Mouse (Mus musculus) kidney, embryonic 16.5 days (tissue): ENCODE data around the gene Hspb1. TPM values are rescaled to one million over a fixed set of nuclear protein-coding genes. Genes with fewer than 3 reads are reported as not detected.

Source experiments
- ATAC-seq: fragments of 200-750 bp; cut with Nextera tagmentation; 2 replicates; pipeline ENCODE4 v1.8.0; 2017; ENCODE audit warnings: moderate TSS enrichment; ENCODE audit not compliant: low FRiP score, low TSS enrichment
- H3K27ac ChIP-seq: fragments of 300-500 bp; sonication (generic); 2 replicates; pipeline ENCODE4 v1.5.1; 2014; ENCODE audit warnings: low read length
- H3K27me3 ChIP-seq: fragments of 300-500 bp; sonication (generic); 2 replicates; pipeline ENCODE4 v1.6.1; 2014; ENCODE audit warnings: low read length, control low read depth, mixed read lengths; ENCODE audit not compliant: insufficient read depth
- H3K36me3 ChIP-seq: fragments of 300-500 bp; sonication (generic); 2 replicates; pipeline ENCODE4 v1.6.1; 2014; ENCODE audit warnings: low read length, control low read depth, mixed read lengths; ENCODE audit not compliant: insufficient read depth
- H3K4me1 ChIP-seq: fragments of 300-500 bp; sonication (generic); 2 replicates; pipeline ENCODE4 v1.6.1; 2014; ENCODE audit warnings: low read length, control low read depth, mixed read lengths; ENCODE audit not compliant: insufficient read depth
- H3K4me2 ChIP-seq: fragments of 300-500 bp; sonication (generic); replicated peaks from 2 replicates; pipeline ENCODE4 v1.6.1; 2014; ENCODE audit warnings: low read depth, low read length
- H3K4me3 ChIP-seq: fragments of 300-500 bp; sonication (generic); 2 replicates; pipeline ENCODE4 v1.5.1; 2014; ENCODE audit warnings: mild to moderate bottlenecking, low read length
- H3K9ac ChIP-seq: fragments of 300-500 bp; sonication (generic); replicated peaks from 2 replicates; pipeline ENCODE4 v1.6.1; 2014; ENCODE audit warnings: low read length
- H3K9me3 ChIP-seq: fragments of 300-500 bp; sonication (generic); 2 replicates; pipeline ENCODE4 v1.6.1; 2016; ENCODE audit warnings: low read length, control low read depth
- WGBS: fragments of 180-500 bp; shearing (Covaris S2); extraction: QIAGEN DNeasy Blood & Tissue Kit; methylation state at CpG from one replicate; pipeline ENCODE4 v1.1.7; 2014; 5-methylcytosine and 5-hydroxymethylcytosine counted together
- polyA plus RNA-seq: library from polyadenylated mRNA; unstranded; fragments of >200 nt; fragmentation: Nextera tagmentation; extraction: Ambion mirVana; gene quantifications from 2 replicates; pipeline ENCODE4 v1.2.1, GENCODE M21; 2015

Gene Hspb1
- polyA plus RNA-seq, 1 experiment from 2014 or later, result 70.5 TPM

DNA sequence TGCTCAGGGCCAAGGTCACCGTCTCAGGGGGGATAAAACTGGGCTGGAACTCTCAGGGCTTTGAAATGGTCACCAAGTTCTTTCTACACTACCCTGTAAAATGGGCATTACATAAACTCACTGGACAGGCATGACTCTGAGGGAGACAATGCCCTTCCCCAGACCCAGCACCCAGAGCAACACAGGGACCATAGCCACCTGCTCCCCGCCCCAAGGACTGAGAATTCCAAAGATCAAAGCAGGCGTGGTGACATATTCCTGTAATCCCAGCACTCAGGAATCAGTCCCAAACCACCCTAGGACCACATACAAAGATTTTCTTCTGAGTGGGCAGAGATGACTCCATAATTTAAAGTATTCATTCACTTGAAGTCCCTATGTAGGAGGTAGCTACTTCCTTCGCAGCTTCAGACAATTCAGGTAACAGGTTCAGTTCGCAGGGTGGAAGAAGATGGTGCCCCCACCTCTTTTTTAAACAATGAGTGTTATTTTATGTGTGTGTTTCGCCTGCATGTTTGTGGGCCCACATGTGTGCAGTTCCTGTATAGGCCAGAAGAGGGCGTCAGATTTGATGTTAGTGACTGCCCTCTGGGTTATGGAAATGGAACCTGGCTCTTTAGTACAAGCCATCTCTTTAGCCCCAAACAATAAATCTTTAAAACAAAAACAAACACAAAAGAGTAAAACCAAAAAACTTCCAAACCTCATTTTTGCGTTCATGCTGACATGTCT is 29.8 kb downstream of the Hspb1 start:
- H3K4me2 ChIP-seq, result no peak overlapping the region
- 87% methylated on average over 8 of the region's 8 CpGs for WGBS
- no peaks in the 10 kb centered on the region for H3K4me1 ChIP-seq
- H3K9ac ChIP-seq, result no peak overlapping the region
- peaks cover 54% of the 10 kb centered on the region for H3K36me3 ChIP-seq
- H3K27me3 ChIP-seq, result no peaks in the 10 kb centered on the region
- no peak for ATAC-seq
- H3K27ac ChIP-seq, result no peak overlapping the region
- no peak overlapping the region for H3K4me3 ChIP-seq
- no peaks in the 10 kb centered on the region for H3K9me3 ChIP-seq

DNA sequence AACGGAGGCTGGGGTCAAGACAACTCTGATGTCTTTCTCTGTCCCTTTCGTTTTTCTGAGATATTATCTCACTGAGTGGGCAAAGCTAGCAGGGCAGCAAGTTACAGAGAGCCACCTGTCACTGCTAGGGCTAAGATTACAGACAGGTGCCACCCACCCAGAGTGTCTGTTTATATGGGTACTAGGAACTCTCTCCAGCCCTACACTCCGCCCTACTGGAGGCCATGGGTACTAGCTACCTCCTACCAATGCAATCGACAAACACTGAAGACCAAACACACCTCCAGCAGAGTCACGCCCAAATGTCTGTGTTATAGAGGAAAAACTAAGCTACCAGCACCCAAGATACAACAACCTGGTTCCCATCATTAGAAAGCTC is 30.3 kb downstream of the Hspb1 start:
- no peak for ATAC-seq
- Histone ChIP-seq H3K27ac (no peak overlapping the region), H3K9ac (no peak overlapping the region), H3K9me3 (no peaks in the 10 kb centered on the region), H3K27me3 (no peaks in the 10 kb centered on the region), H3K4me3 (no peak overlapping the region), H3K4me1 (no peaks in the 10 kb centered on the region), H3K4me2 (no peak overlapping the region), H3K36me3 (peaks cover 54% of the 10 kb centered on the region)
- 90% methylated on average over 5 of the region's 5 CpGs for WGBS

DNA sequence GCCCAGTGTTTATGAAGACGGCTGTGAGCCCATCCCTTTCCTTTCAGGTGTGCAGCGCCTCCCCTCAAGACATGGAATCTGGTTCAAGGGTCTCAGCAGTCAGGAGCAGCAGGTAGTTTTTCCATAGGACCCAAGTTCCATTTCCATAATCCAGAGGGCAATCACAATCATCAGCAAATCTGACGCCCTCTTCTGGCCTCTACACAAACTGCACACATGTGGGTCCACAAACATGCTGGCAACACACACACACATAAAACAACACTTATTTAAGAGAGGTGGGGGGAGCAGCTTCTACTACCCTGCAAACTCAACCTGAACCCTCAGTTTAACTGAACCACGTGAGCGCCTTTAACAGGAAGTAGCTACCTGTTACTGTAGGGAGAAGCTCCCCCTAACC is 30.9 kb downstream of the Hspb1 start:
- no peak overlapping the region for H3K27ac ChIP-seq
- H3K4me2 ChIP-seq, result no peak overlapping the region
- no peak overlapping the region for H3K9ac ChIP-seq
- no peaks in the 10 kb centered on the region for H3K4me1 ChIP-seq
- no peak for ATAC-seq
- H3K4me3 ChIP-seq, result no peak overlapping the region
- WGBS, result 93% methylated on average over 5 of the region's 5 CpGs
- H3K9me3 ChIP-seq, result no peaks in the 10 kb centered on the region
- peaks cover 54% of the 10 kb centered on the region for H3K36me3 ChIP-seq
- no peaks in the 10 kb centered on the region for H3K27me3 ChIP-seq

DNA sequence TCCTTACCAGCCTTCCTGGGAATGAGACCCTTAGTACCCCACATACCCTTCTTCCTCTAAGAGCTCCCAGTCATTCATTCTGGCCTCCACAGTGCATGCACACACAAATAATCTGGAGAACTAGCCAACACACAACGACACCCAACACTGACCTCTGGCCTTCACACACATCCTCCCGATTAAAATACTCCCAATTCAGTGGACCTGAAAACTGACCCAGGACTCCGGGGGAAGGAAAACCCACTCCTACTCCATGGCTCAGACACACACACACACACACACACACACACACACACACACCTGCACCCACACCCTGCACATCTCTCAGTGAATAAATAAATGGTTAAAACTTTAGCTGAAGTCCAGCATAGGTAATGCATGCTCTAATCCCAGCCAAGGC is 32.2 kb downstream of the Hspb1 start:
- H3K4me2 ChIP-seq, result no peak overlapping the region
- H3K9ac ChIP-seq, result no peak overlapping the region
- H3K27me3 ChIP-seq, result no peaks in the 10 kb centered on the region
- WGBS, result 41% methylated on average over 3 of the region's 3 CpGs
- peaks cover 49% of the 10 kb centered on the region for H3K36me3 ChIP-seq
- H3K27ac ChIP-seq, result no peak overlapping the region
- no peaks in the 10 kb centered on the region for H3K9me3 ChIP-seq
- ATAC-seq, result no peak
- H3K4me3 ChIP-seq, result no peak overlapping the region
- H3K4me1 ChIP-seq, result no peaks in the 10 kb centered on the region

DNA sequence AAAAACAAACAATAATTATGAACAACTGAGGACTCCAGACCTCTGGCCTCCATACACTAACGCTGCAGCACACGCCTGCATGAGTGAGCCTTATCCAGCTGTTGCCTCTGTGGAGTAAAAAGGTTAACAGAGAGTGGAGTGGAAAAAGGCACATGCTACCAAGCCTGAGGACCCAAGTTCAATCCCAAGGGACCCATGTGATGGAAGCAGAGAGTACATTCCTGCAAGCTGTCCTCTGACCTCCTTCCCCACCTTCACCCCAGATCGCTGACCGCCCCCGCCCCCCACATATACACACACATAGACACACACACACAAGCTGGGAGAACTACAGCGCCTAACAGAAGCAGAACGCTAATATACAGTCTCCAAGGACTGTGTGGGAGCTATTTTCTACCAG is 36.2 kb downstream of the Hspb1 start:
- H3K9ac ChIP-seq, result no peak overlapping the region
- H3K9me3 ChIP-seq, result no peaks in the 10 kb centered on the region
- H3K27me3 ChIP-seq, result no peaks in the 10 kb centered on the region
- peaks cover 29% of the 10 kb centered on the region for H3K36me3 ChIP-seq
- H3K27ac ChIP-seq, result no peak overlapping the region
- WGBS, result 96% methylated on average over 7 of the region's 7 CpGs
- no peak overlapping the region for H3K4me3 ChIP-seq
- ATAC-seq, result no peak
- H3K4me1 ChIP-seq, result no peaks in the 10 kb centered on the region
- no peak overlapping the region for H3K4me2 ChIP-seq

DNA sequence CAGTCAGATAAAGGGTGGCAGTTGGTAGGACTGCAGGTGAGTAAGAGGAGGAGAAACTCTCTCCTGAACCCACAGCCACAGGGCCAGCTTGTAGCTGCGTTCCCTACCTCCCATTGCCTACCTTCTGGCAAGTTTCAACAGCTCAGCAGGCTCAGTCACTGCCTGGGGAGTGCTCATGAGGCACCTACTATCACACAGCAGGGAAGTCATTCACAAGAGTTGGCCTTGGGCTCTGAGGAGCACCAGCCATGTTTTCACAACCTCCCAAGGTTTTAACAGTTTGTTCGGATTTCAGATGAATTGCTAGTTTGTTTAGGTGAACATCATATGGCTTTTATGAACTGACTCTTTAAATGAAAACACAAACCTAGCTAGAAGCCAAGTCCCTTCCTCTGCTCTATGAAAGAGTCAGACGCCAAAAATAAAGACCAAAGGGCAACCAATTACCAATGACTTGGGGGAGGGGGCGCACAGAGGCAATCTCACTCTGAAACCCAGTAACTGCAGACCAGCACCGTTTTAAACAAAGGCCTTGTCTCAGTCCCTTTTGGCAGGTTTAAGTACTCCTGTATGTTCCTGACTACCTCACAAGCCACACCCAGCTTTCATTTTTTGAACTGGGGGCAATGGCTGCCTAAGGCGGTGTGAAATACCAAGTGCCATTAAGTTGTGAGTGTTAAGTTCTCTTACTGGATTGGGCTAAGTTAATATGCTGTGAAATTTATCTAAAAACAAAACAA is 42.1 kb downstream of the Hspb1 start:
- H3K9ac ChIP-seq, result no peak overlapping the region
- no peak overlapping the region for H3K27ac ChIP-seq
- no peaks in the 10 kb centered on the region for H3K9me3 ChIP-seq
- no peak overlapping the region for H3K4me3 ChIP-seq
- 81% methylated on average over 6 of the region's 6 CpGs for WGBS
- peaks cover 30% of the 10 kb centered on the region for H3K36me3 ChIP-seq
- no peaks in the 10 kb centered on the region for H3K27me3 ChIP-seq
- ATAC-seq, result no peak
- no peak overlapping the region for H3K4me2 ChIP-seq
- peaks cover 8% of the 10 kb centered on the region for H3K4me1 ChIP-seq

DNA sequence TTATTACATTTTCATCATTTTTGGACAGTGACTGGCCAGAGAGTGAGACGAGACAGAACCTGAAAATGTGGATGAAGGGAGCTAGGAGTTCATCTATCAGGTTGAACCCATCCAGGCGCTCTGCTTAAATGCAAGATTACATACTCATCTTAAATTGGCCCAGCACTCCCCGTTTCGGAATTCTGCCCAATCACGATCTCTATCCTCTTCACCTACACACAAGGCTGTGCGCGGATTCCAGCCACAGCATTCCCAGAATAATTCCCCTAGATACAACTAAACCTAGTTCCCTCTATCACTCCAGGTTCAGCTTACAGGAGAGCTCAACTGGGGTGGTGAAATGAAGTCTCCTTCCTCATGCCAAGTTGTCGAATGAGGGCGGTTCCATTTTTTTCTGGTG is 43.8 kb downstream of the Hspb1 start:
- WGBS, result 88% methylated on average over 9 of the region's 9 CpGs
- Histone ChIP-seq H3K9ac (0 out of 2 replicates have a peak overlapping the region, but pooled peaks have one; percentile 26), H3K27me3 (no peaks in the 10 kb centered on the region), H3K27ac (no peak overlapping the region), H3K4me1 (peaks cover 13% of the 10 kb centered on the region), H3K4me2 (no peak overlapping the region), H3K36me3 (peaks cover 30% of the 10 kb centered on the region), H3K4me3 (no peak overlapping the region), H3K9me3 (no peaks in the 10 kb centered on the region)
- no peak for ATAC-seq

DNA sequence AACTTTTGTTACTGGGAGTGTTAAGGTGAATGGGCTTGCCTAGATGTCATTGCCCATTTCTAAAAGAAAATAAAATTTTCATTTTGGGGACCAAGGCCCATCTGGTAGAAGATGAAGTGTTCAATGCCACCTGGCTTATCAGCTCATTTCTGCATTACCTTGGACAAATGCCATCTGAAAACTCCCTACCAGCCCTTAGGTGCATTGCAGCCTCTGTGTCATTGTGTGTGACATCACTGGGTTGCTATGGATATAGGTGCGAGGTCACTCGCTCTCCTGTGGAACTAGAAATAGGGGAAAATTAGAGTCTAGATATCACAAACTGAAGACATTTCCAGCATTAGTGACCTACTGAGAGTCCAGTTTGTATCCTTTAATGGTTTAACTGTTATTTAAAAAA is 44.6 kb downstream of the Hspb1 start:
- peaks cover 13% of the 10 kb centered on the region for H3K4me1 ChIP-seq
- H3K4me2 ChIP-seq, result peak overlapping the region; percentile 26
- H3K9me3 ChIP-seq, result no peaks in the 10 kb centered on the region
- 78% methylated on average over 2 of the region's 2 CpGs for WGBS
- no peak overlapping the region for H3K4me3 ChIP-seq
- H3K36me3 ChIP-seq, result peaks cover 30% of the 10 kb centered on the region
- H3K27ac ChIP-seq, result no peak overlapping the region
- H3K9ac ChIP-seq, result no peak overlapping the region
- ATAC-seq, result no peak
- no peaks in the 10 kb centered on the region for H3K27me3 ChIP-seq

DNA sequence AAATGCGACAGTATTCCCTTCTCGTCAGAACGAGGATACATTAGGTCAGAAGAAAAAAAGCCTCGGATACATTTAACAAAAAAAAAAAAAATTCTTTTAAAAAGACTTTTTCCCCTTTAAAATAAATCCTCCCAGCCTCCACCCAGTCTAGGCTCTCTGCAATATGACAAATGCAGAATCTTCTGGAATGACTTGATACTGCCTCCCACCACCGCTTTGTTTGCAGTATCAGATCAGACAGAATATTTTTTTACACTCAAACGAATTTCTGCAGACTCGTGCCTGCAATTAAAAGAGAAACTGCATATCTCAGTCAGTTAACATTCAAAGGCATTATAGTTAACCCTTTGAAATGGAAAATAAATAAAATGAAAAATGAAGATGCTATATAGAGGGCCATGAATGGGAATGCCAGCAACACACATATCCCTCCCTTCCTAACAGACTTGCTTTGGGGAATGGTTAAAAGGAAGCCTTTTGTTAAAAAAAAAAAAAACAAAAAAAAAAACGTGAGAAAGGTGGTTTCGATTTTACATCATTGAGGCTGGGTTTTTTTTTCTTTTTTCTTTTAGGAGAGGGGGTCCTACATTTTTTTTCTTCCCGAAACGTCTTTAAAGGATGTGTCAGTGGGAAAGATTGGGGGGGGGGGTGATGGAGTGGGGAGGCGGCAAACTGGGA is 45.6 kb downstream of the Hspb1 start:
- no peak for ATAC-seq
- H3K9ac ChIP-seq, result peak overlapping the region; percentile 92
- H3K27me3 ChIP-seq, result no peaks in the 10 kb centered on the region
- H3K4me1 ChIP-seq, result peaks cover 13% of the 10 kb centered on the region
- H3K36me3 ChIP-seq, result peaks cover 30% of the 10 kb centered on the region
- H3K27ac ChIP-seq, result peak overlapping the region; percentile 92; the same call in 1 of the 2 replicates
- H3K4me3 ChIP-seq, result peak overlapping the region; percentile 94
- H3K9me3 ChIP-seq, result no peaks in the 10 kb centered on the region
- WGBS, result 6% methylated on average over 12 of the region's 12 CpGs
- peak overlapping the region; percentile 73 for H3K4me2 ChIP-seq
